Comparison of ENCODE assay signal across 30 mouse cellular contexts in genomic region chr10:76317623-76318022, GRCm38 (mm10). TPM values are rescaled to one million over a fixed set of nuclear protein-coding genes. Genes with fewer than 3 reads are reported as not detected.
DNase-seq lines count a peak whose midpoint lies in the region; ATAC-seq lines count a peak whose summit lies in the region.
"Had no signal": no experiment of that assay in that cellular context is flagged by ENCODE, and none has a peak within 500 bp of the region (broad histone marks: within the 10 kb centered on the region; RNA-seq: fewer than 3 reads in every experiment).

No protein-coding gene starts in this region.

- 86% methylated on average over 12 of the region's 12 CpGs for WGBS in embryonic facial prominence, embryonic 13.5 days
- 84% methylated on average over 12 of the region's 12 CpGs for WGBS in embryonic facial prominence, embryonic 10.5 days
- WGBS in hindbrain, embryonic 10.5 days = 83% methylated on average over 12 of the region's 12 CpGs

- H3K9ac ChIP-seq in embryonic facial prominence, embryonic 13.5 days = no peak overlapping the region
- H3K9ac ChIP-seq: embryonic facial prominence, embryonic 15.5 days; forebrain, embryonic 13.5 days; heart, embryonic 15.5 days; hindbrain, embryonic 12.5 days; limb, embryonic 12.5 days; liver, embryonic 15.5 days; lung, embryonic 14.5 days; neural tube, embryonic 15.5 days had no signal

- H3K4me2 ChIP-seq in embryonic facial prominence, embryonic 13.5 days = no peak overlapping the region
- H3K4me2 ChIP-seq: embryonic facial prominence, embryonic 15.5 days; forebrain, embryonic 13.5 days; heart, embryonic 15.5 days; hindbrain, embryonic 12.5 days; limb, embryonic 12.5 days; liver, embryonic 15.5 days; lung, embryonic 14.5 days; neural tube, embryonic 15.5 days had no signal

- no peak overlapping the region for H3K4me3 ChIP-seq in embryonic facial prominence, embryonic 13.5 days
- H3K4me3 ChIP-seq in embryonic facial prominence, embryonic 10.5 days = no peak overlapping the region
- no peak overlapping the region for H3K4me3 ChIP-seq in hindbrain, embryonic 10.5 days
- H3K4me3 ChIP-seq: embryonic facial prominence, embryonic 15.5 days; forebrain, embryonic 13.5 days; heart, embryonic 10.5 days; heart, embryonic 15.5 days; hindbrain, embryonic 12.5 days; limb, embryonic 12.5 days; liver, embryonic 15.5 days; neural tube, embryonic 15.5 days had no signal

- H3K27me3 ChIP-seq in embryonic facial prominence, embryonic 13.5 days = no peaks in the 10 kb centered on the region
- no peaks in the 10 kb centered on the region for H3K27me3 ChIP-seq in embryonic facial prominence, embryonic 10.5 days (replicated peaks; ENCODE audit: low read depth, poor library complexity, severe bottlenecking)
- H3K27me3 ChIP-seq in hindbrain, embryonic 10.5 days (ENCODE audit: insufficient read depth, poor library complexity, severe bottlenecking) = no peaks in the 10 kb centered on the region
- H3K27me3 ChIP-seq: embryonic facial prominence, embryonic 15.5 days; forebrain, embryonic 13.5 days; heart, embryonic 15.5 days; hindbrain, embryonic 12.5 days; limb, embryonic 12.5 days; liver, embryonic 15.5 days; neural tube, embryonic 15.5 days had no signal

- peaks cover 53% of the 10 kb centered on the region for H3K36me3 ChIP-seq in embryonic facial prominence, embryonic 13.5 days
- H3K36me3 ChIP-seq in embryonic facial prominence, embryonic 10.5 days (replicated peaks) = peaks cover 44% of the 10 kb centered on the region
- H3K36me3 ChIP-seq in hindbrain, embryonic 10.5 days = peaks cover 49% of the 10 kb centered on the region

- ATAC-seq in embryonic facial prominence, embryonic 13.5 days (ENCODE audit: insufficient number of reproducible peaks, insufficient read depth, low FRiP score, low TSS enrichment, low read depth) = 0 out of 2 replicates have a peak, but pooled peaks have one; percentile 32
- 0 out of 2 replicates have a peak, but pooled peaks have one; percentile 25 for ATAC-seq in erythroid progenitor cell, adult 5-6 weeks (replicated peaks; ENCODE audit: low FRiP score, poor library complexity, severe bottlenecking)
- ATAC-seq: forebrain, embryonic 13.5 days; intestine, embryonic 16.5 days had no signal

- DNase-seq in embryonic facial prominence, embryonic 10.5 days (ENCODE audit: low spot score) = no peak
- DNase-seq in layer of hippocampus, adult 9-11 months = peak; percentile 84
- DNase-seq in layer of hippocampus, postnatal 10 days (ENCODE audit: low spot score in 2 of 2) = no peak
- peak; percentile 12 for DNase-seq in MN1 (ENCODE audit: low spot score)
- no peak for DNase-seq in hindbrain, embryonic 10.5 days (ENCODE audit: low spot score)
- DNase-seq: adrenal gland, postnatal 25 days; cerebellum, adult 8-10 months; cerebellum, postnatal 36 days; gastrocnemius, postnatal 14 days; heart, adult 11 months; kidney, adult 8-10 months; kidney, postnatal 4 days; lung, embryonic 14.5 days; lung, postnatal 14 days; midbrain, embryonic 14.5 days; retina, postnatal 1 day; spleen, adult 18-20 months; thymus, postnatal 14 days had no signal

- 0 out of 2 replicates have a peak, but pooled peaks cover 3% of the 10 kb centered on the region for H3K9me3 ChIP-seq in embryonic facial prominence, embryonic 13.5 days
- no peaks in the 10 kb centered on the region; the same call in 1 of the 2 replicates for H3K9me3 ChIP-seq in embryonic facial prominence, embryonic 10.5 days
- 0 out of 2 replicates have a peak, but pooled peaks cover 5% of the 10 kb centered on the region for H3K9me3 ChIP-seq in hindbrain, embryonic 10.5 days
- H3K9me3 ChIP-seq: embryonic facial prominence, embryonic 15.5 days; forebrain, embryonic 13.5 days; heart, embryonic 10.5 days; heart, embryonic 15.5 days; hindbrain, embryonic 12.5 days; liver, embryonic 15.5 days; neural tube, embryonic 15.5 days had no signal

- H3K4me1 ChIP-seq in embryonic facial prominence, embryonic 13.5 days = 0 out of 2 replicates have a peak, but pooled peaks cover 11% of the 10 kb centered on the region
- no peaks in the 10 kb centered on the region for H3K4me1 ChIP-seq in embryonic facial prominence, embryonic 10.5 days
- H3K4me1 ChIP-seq in hindbrain, embryonic 10.5 days (replicated peaks) = 0 out of 2 replicates have a peak, but pooled peaks cover 3% of the 10 kb centered on the region
- H3K4me1 ChIP-seq: forebrain, embryonic 13.5 days; hindbrain, embryonic 12.5 days; limb, embryonic 12.5 days; liver, embryonic 15.5 days; neural tube, embryonic 15.5 days had no signal

- no peak overlapping the region for H3K27ac ChIP-seq in embryonic facial prominence, embryonic 13.5 days
- H3K27ac ChIP-seq in embryonic facial prominence, embryonic 10.5 days (replicated peaks) = no peak overlapping the region
- H3K27ac ChIP-seq in hindbrain, embryonic 10.5 days = no peak overlapping the region
- H3K27ac ChIP-seq: forebrain, embryonic 13.5 days; heart, embryonic 10.5 days; heart, embryonic 15.5 days; hindbrain, embryonic 12.5 days; kidney, postnatal 0 days; limb, embryonic 12.5 days; liver, embryonic 15.5 days; neural tube, embryonic 15.5 days had no signal

RNA-seq across cellular contexts. Expression of gene Dip2a, which starts 27.5 kb away (rescaled TPM):
- 12.5 TPM in 2 replicates for polyA plus RNA-seq in embryonic facial prominence, embryonic 13.5 days (2015; fragmentation: Nextera tagmentation; extraction: Ambion mirVana)
- polyA plus RNA-seq in embryonic facial prominence, embryonic 10.5 days (2016; fragmentation: Nextera tagmentation; extraction: Ambion mirVana) = 6.6 and 6.9 TPM in 2 replicates
- total RNA-seq in layer of hippocampus, postnatal 10 days (2021) = 10 to 100 TPM; 60.6 to 63.2 TPM
- total RNA-seq in erythroid progenitor cell, adult 5-6 weeks (2015; ENCODE audit: low replicate concordance) = 0.36 and 0.42 TPM in 2 replicates
- total RNA-seq in erythroid progenitor cell, adult 5-6 weeks (2017; ENCODE audit: low replicate concordance) = 0.76 and 2.1 TPM in 2 replicates
- 6.0 and 8.2 TPM in 2 replicates for polyA plus RNA-seq in hindbrain, embryonic 10.5 days (2016; fragmentation: Nextera tagmentation; extraction: Ambion mirVana)

Comparison
In these comparisons a context has a peak if more than half of its experiments do, and no peak if none do; other contexts are left out.
1. DNase-seq: peak in layer of hippocampus, adult 9-11 months (single experiment) and MN1 (single experiment); none in embryonic facial prominence, embryonic 10.5 days (single experiment), layer of hippocampus, postnatal 10 days (0 of 2) and hindbrain, embryonic 10.5 days (single experiment).